Mouse (Mus musculus): ENCODE measurements around the gene Camk1d.

DNA sequence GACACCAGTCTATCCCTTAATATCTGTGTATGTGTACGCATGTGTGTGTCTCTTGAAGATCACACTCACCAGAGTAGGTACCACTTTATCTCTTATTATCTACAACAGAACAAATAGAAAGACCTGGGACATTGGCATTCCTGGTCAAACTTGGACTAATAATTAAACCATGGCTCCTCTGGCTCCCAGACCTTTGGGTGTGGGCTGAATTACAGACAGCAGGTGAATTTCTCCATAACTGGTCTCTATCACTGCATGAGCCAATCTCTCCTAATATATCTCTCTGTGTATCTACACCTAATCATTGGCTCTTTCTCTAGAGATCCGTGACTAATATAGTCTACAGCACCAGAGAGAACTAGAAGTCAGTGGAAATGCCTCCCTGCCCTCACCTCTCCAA, 165.0 kb downstream of the Camk1d start:
- no peak for TF ChIP-seq CTCF (IDR thresholded peaks at IDR 0.05; ENCODE audit: low read depth)
- TF ChIP-seq EP300 (IDR thresholded peaks at IDR 0.05; ENCODE audit: low read depth) = no peak
